Mouse (Mus musculus) layer of hippocampus, postnatal 14 days (tissue): ENCODE results near the gene Ric1. TPM values are rescaled to one million over a fixed set of nuclear protein-coding genes. Genes with fewer than 3 reads are reported as not detected.

Experiments
- DNase-seq, 2 experiments: peaks; one replicate each; pipeline ENCODE4 v3.0.0; 2021 to 2022; ENCODE audit warnings: low spot score in 2 of 2, mixed read lengths in 1 of 2
- total RNA-seq, 2 experiments: library from RNA; stranded (reverse); gene quantifications; 2 replicates each; pipeline ENCODE4 v1.2.3; 2021

Gene Ric1
- total RNA-seq, 2 experiments from 2014 or later, result 45.4 to 46.1 TPM

- DNase-seq, result no peak
Observed at GRCm38 (mm10) chr19:29603548-29604353, 81.7 kb downstream of the Ric1 start.

- DNase-seq, result no peak
Observed at GRCm38 (mm10) chr19:29604653-29605052, 82.6 kb downstream of the Ric1 start.

- DNase-seq, result no peak
Observed at GRCm38 (mm10) chr19:29607521-29607920, 85.4 kb downstream of the Ric1 start.

- DNase-seq, result no peak
Observed at GRCm38 (mm10) chr19:29608212-29608611, 86.1 kb downstream of the Ric1 start.

GRCm38 (mm10) chr19:29610907-29611306 is 88.8 kb downstream of the Ric1 start:
- no peak for DNase-seq

- no peak for DNase-seq
Observed at GRCm38 (mm10) chr19:29612102-29612501, 90.0 kb downstream of the Ric1 start.

- DNase-seq, result no peak
Observed at GRCm38 (mm10) chr19:29641055-29641454, 119.0 kb downstream of the Ric1 start.

- DNase-seq, result no peak
Observed at GRCm38 (mm10) chr19:29641510-29641909, 119.4 kb downstream of the Ric1 start.

GRCm38 (mm10) chr19:29642211-29642610 is 120.1 kb downstream of the Ric1 start:
- DNase-seq, result no peak

- DNase-seq, result no peak
Observed at GRCm38 (mm10) chr19:29643194-29643922, 121.3 kb downstream of the Ric1 start.

GRCm38 (mm10) chr19:29644747-29645146 is 122.7 kb downstream of the Ric1 start:
- no peak for DNase-seq

- DNase-seq, result peak; percentile 98 to 99
Observed at GRCm38 (mm10) chr19:29647651-29648549, 125.8 kb downstream of the Ric1 start, which contains the start of gene Ermp1. TSS of gene Ermp1 (minus strand) at chr19:29648415.

- DNase-seq, result no peak
Observed at GRCm38 (mm10) chr19:29648550-29648914, 126.5 kb downstream of the Ric1 start.

- no peak for DNase-seq
Observed at GRCm38 (mm10) chr19:29649683-29650082, 127.6 kb downstream of the Ric1 start.

- no peak for DNase-seq
Observed at GRCm38 (mm10) chr19:29653768-29654265, 131.7 kb downstream of the Ric1 start.

- no peak for DNase-seq
Observed at GRCm38 (mm10) chr19:29655148-29655547, 133.1 kb downstream of the Ric1 start.

- DNase-seq, result no peak
Observed at GRCm38 (mm10) chr19:29656029-29656428, 133.9 kb downstream of the Ric1 start.
